9 mouse cellular contexts compared by ENCODE assay signal in the genomic region with DNA sequence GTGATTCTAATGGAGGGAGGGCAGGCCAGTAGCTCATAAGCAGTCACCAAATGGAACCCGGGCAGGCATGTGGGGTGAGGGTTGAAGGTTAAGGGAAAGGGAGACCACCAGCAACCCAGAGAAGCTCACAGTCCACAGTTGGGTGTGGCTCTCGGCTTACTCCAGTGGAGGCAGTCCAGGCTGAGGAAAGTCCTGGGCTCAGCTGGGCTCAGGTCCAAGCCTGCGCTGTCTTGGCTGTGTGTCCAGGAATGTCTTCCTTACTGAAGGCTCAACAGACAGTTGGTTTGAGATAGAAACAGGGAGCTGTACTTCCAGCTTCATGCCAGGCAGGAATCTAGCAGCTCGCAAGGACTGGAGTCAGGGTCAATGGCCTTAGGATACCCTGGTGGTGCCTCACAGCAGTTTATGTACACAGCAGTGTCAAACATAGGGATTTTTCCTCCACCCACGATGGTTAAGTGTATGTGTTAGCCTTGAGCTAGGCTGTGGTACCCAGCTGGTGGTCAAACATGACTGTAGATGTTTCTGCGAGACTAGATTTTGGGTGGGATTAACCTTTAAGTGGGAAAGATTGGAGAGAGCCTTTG.
DNase-seq lines count a peak whose midpoint lies in the region; ATAC-seq lines count a peak whose summit lies in the region.
"Had no signal": no experiment of that assay in that cellular context is flagged by ENCODE, and none has a peak within 500 bp of the region (broad histone marks: within the 10 kb centered on the region; RNA-seq: fewer than 3 reads in every experiment).

No protein-coding gene starts in this region.

- no peaks in the 10 kb centered on the region for H3K27me3 ChIP-seq in kidney, embryonic 15.5 days
- H3K27me3 ChIP-seq in stomach, embryonic 14.5 days (ENCODE audit: control insufficient read depth, insufficient read depth, low read length), result no peaks in the 10 kb centered on the region

- H3K4me2 ChIP-seq in kidney, embryonic 15.5 days, result no peak overlapping the region
- H3K4me2 ChIP-seq in stomach, embryonic 14.5 days (replicated peaks; ENCODE audit: low read depth, low read length), result no peak overlapping the region

- DNase-seq in left cerebral cortex, postnatal 4 days, result peak; percentile 46
- DNase-seq in left cerebral cortex, adult 11 months (ENCODE audit: low spot score), result no peak
- DNase-seq in gastrocnemius, postnatal 36 days, result peak; percentile 54 to 59
- DNase-seq in neural tube, embryonic 10.5 days (ENCODE audit: extremely low spot score, low spot score), result no peak
- DNase-seq in spleen, postnatal 14 days (ENCODE audit: low spot score in 2 of 2), result no peak

- H3K9ac ChIP-seq in kidney, embryonic 15.5 days, result no peak overlapping the region
- H3K9ac ChIP-seq in stomach, embryonic 14.5 days (replicated peaks; ENCODE audit: low read depth, low read length), result no peak overlapping the region

- no peak overlapping the region for H3K4me3 ChIP-seq in kidney, embryonic 15.5 days (replicated peaks)
- no peak overlapping the region for H3K4me3 ChIP-seq in stomach, embryonic 14.5 days (ENCODE audit: low read depth, low read length)

- H3K27ac ChIP-seq in kidney, embryonic 15.5 days, result no peak overlapping the region
- H3K27ac ChIP-seq in stomach, embryonic 14.5 days (ENCODE audit: low read length), result no peak overlapping the region

- H3K36me3 ChIP-seq in kidney, embryonic 15.5 days, result no peaks in the 10 kb centered on the region
- no peaks in the 10 kb centered on the region for H3K36me3 ChIP-seq in stomach, embryonic 14.5 days (ENCODE audit: control insufficient read depth, insufficient read depth, low read length)

- intact Hi-C loops in left cerebral cortex, postnatal 4 days (cut with DNase I), result no loop called here
- intact Hi-C loops in gastrocnemius, postnatal 36 days (cut with DNase I), result no loop called here

- ATAC-seq in kidney, embryonic 15.5 days (replicated peaks; ENCODE audit: low FRiP score), result 0 out of 2 replicates have a peak, but pooled peaks have one; percentile 46
- peak; percentile 63; the same call in 1 of the 2 replicates for ATAC-seq in stomach, embryonic 14.5 days (ENCODE audit: insufficient number of reproducible peaks, insufficient read depth, low FRiP score, low read depth)
- no peak for ATAC-seq in granulocyte monocyte progenitor cell, adult 5-6 weeks (replicated peaks; ENCODE audit: poor library complexity, severe bottlenecking)
- ATAC-seq: midbrain, embryonic 16.5 days had no signal

- 72% methylated on average over 6 of the region's 6 CpGs for WGBS in kidney, embryonic 15.5 days
- WGBS in stomach, embryonic 14.5 days, result 60% methylated on average over 6 of the region's 6 CpGs

- H3K4me1 ChIP-seq in kidney, embryonic 15.5 days, result peaks cover 20% of the 10 kb centered on the region
- H3K4me1 ChIP-seq in stomach, embryonic 14.5 days (ENCODE audit: control insufficient read depth, insufficient read depth, low read length), result no peaks in the 10 kb centered on the region

- no peaks in the 10 kb centered on the region for H3K9me3 ChIP-seq in kidney, embryonic 15.5 days (replicated peaks)
- no peaks in the 10 kb centered on the region for H3K9me3 ChIP-seq in stomach, embryonic 14.5 days (ENCODE audit: control insufficient read depth, low read depth, low read length)

Comparison
In these comparisons a context has a peak if more than half of its experiments do, and no peak if none do; other contexts are left out.
1. DNase-seq: peak in left cerebral cortex, postnatal 4 days (single experiment) and gastrocnemius, postnatal 36 days (2 of 2); none in left cerebral cortex, adult 11 months (single experiment), neural tube, embryonic 10.5 days (single experiment) and spleen, postnatal 14 days (0 of 2).